Mouse (Mus musculus) MEL (cell line): ENCODE data around the gene Trim6.
A peak's percentile ranks its signal among the peaks of the same experiment; 100 is the strongest.

ENCODE experiments used
- BHLHE40 ChIP-seq: IDR thresholded peaks from 2 replicates; pipeline ENCODE4 v1.6.1; 2012; ENCODE audit warnings: low read depth, mild to moderate bottlenecking, inconsistent platforms, low read length, improper control_type of control experiment, borderline replicate concordance
- CTCF ChIP-seq, 3 experiments: IDR thresholded peaks in 2 of 3; conservative IDR thresholded peaks in 1 of 3; 2 replicates each; pipeline ENCODE4 v1.5.1; 2011 to 2012; ENCODE audit warnings: low read length in 3 of 3, low read depth in 2 of 3, mild to moderate bottlenecking in 2 of 3, improper control_type of control experiment in 1 of 3, inconsistent platforms in 1 of 3, mixed read lengths in 1 of 3, moderate library complexity in 1 of 3; ENCODE audit not compliant: control insufficient read depth in 1 of 3, insufficient read depth in 1 of 3, poor library complexity in 1 of 3, severe bottlenecking in 1 of 3
- E2F4 ChIP-seq: IDR thresholded peaks from 2 replicates; pipeline ENCODE4 v1.6.1; 2011; ENCODE audit warnings: low read depth, low read length, improper control_type of control experiment, borderline replicate concordance
- EP300 ChIP-seq, 2 experiments: IDR thresholded peaks; 2 replicates each; pipeline ENCODE4 v1.6.1; 2011; ENCODE audit warnings: improper control_type of control experiment in 2 of 2, low read length in 2 of 2, low read depth in 1 of 2, mild to moderate bottlenecking in 1 of 2
- GATA1 ChIP-seq: IDR thresholded peaks from 2 replicates; pipeline ENCODE4 v1.6.1; 2011; ENCODE audit warnings: low read depth, low read length, improper control_type of control experiment
- POLR2AphosphoS2 ChIP-seq: IDR thresholded peaks from 2 replicates; pipeline ENCODE4 v1.6.1; 2011; ENCODE audit warnings: low read length, improper control_type of control experiment
- USF1 ChIP-seq: IDR thresholded peaks from 2 replicates; pipeline ENCODE4 v1.6.1; 2014; ENCODE audit warnings: low read depth, mild to moderate bottlenecking, inconsistent platforms, low read length, improper control_type of control experiment, moderate library complexity

- TF ChIP-seq POLR2AphosphoS2 (no peak), CTCF (IDR thresholded peaks at IDR 0.05 in 2 of 3, conservative IDR thresholded peaks at IDR 0.05 in 1 of 3; ENCODE audit: control insufficient read depth in 1 of 3, insufficient read depth in 1 of 3, low read depth in 2 of 3, low read length in 3 of 3, poor library complexity in 1 of 3, severe bottlenecking in 1 of 3) (peak; percentile 30 to 64 (median 46)), EP300 (IDR thresholded peaks at IDR 0.05; ENCODE audit: low read depth in 1 of 2, low read length in 2 of 2) (no peak), E2F4 (no peak), BHLHE40 (no peak), GATA1 (peak; percentile 3; the same call in 1 of the 2 replicates), USF1 (no peak)
These were observed 25.9 kb downstream of the Trim6 start, which contains the start of gene Trim34a for GRCm38 (mm10) chr7:104244287-104245181.
